Mouse (Mus musculus): ENCODE measurements around the gene Ddx1.

The Ddx1 gene

GRCm38 (mm10) chr12:13248691-13249572 lies at the start of gene Ddx1:
TSS of gene Ddx1 (minus strand) at chr12:13249213.
- peak; percentile 82 for DNase-seq (ENCODE audit: extremely low read depth, insufficient read length, low spot score)

GRCm38 (mm10) chr12:13293421-13293881 lies 44.4 kb upstream of the Ddx1 start:
- no peak for DNase-seq (ENCODE audit: extremely low read depth, insufficient read length, low spot score)

GRCm38 (mm10) chr12:13291453-13291852 lies 42.4 kb upstream of the Ddx1 start:
- no peak for DNase-seq (ENCODE audit: extremely low read depth, insufficient read length, low spot score)

- no peak for DNase-seq (ENCODE audit: extremely low read depth, insufficient read length, low spot score)
These were observed 20.8 kb upstream of the Ddx1 start for GRCm38 (mm10) chr12:13269570-13270390.

- DNase-seq (ENCODE audit: extremely low read depth, insufficient read length, low spot score): peak; percentile 81
These were observed 19.9 kb upstream of the Ddx1 start, which contains the start of gene Nbas for GRCm38 (mm10) chr12:13268826-13269449. TSS of gene Nbas (plus strand) at chr12:13269133.

GRCm38 (mm10) chr12:13268412-13268811 lies 19.4 kb upstream of the Ddx1 start:
- no peak for DNase-seq (ENCODE audit: extremely low read depth, insufficient read length, low spot score)

- no peak for DNase-seq (ENCODE audit: extremely low read depth, insufficient read length, low spot score)
These were observed 6.7 kb upstream of the Ddx1 start for GRCm38 (mm10) chr12:13255701-13256100.

- DNase-seq (ENCODE audit: extremely low read depth, insufficient read length, low spot score): peak; percentile 22
These were observed 6.1 kb upstream of the Ddx1 start for GRCm38 (mm10) chr12:13255068-13255467.

GRCm38 (mm10) chr12:13249573-13249919 lies 533 bp upstream of the Ddx1 start:
- DNase-seq (ENCODE audit: extremely low read depth, insufficient read length, low spot score): no peak

- no peak for DNase-seq (ENCODE audit: extremely low read depth, insufficient read length, low spot score)
These were observed 6.6 kb downstream of the Ddx1 start for GRCm38 (mm10) chr12:13242453-13242852.

GRCm38 (mm10) chr12:13218101-13218514 lies 30.9 kb downstream of the Ddx1 start:
- no peak for DNase-seq (ENCODE audit: extremely low read depth, insufficient read length, low spot score)

- no peak for DNase-seq (ENCODE audit: extremely low read depth, insufficient read length, low spot score)
These were observed 31.4 kb downstream of the Ddx1 start for GRCm38 (mm10) chr12:13217568-13217967.

GRCm38 (mm10) chr12:13216501-13217103 lies 32.4 kb downstream of the Ddx1 start:
- DNase-seq (ENCODE audit: extremely low read depth, insufficient read length, low spot score): no peak

GRCm38 (mm10) chr12:13214345-13215278 lies 34.4 kb downstream of the Ddx1 start:
- peak; percentile 26 for DNase-seq (ENCODE audit: extremely low read depth, insufficient read length, low spot score)

GRCm38 (mm10) chr12:13211746-13212482 lies 37.1 kb downstream of the Ddx1 start:
- peak; percentile 32 for DNase-seq (ENCODE audit: extremely low read depth, insufficient read length, low spot score)

- no peak for DNase-seq (ENCODE audit: extremely low read depth, insufficient read length, low spot score)
These were observed 39.2 kb downstream of the Ddx1 start for GRCm38 (mm10) chr12:13209692-13210377.

GRCm38 (mm10) chr12:13208983-13209451 lies 40.0 kb downstream of the Ddx1 start:
- no peak for DNase-seq (ENCODE audit: extremely low read depth, insufficient read length, low spot score)

- DNase-seq (ENCODE audit: extremely low read depth, insufficient read length, low spot score): no peak
These were observed 40.5 kb downstream of the Ddx1 start for GRCm38 (mm10) chr12:13208517-13208916.

Measured in 3134 (cell line).